Mouse (Mus musculus): ENCODE results near the gene Slc25a17.

Gene Slc25a17

GRCm38 (mm10) chr15:81301193-81302070 lies 59.2 kb downstream of the Slc25a17 start:
- no peak for DNase-seq (ENCODE audit: low spot score in 2 of 2)

- DNase-seq (ENCODE audit: low spot score in 2 of 2): no peak
Observed at GRCm38 (mm10) chr15:81300520-81301069, 60.0 kb downstream of the Slc25a17 start.

GRCm38 (mm10) chr15:81299549-81299948 lies 61.1 kb downstream of the Slc25a17 start:
- DNase-seq (ENCODE audit: low spot score in 2 of 2): no peak

- DNase-seq (ENCODE audit: low spot score in 2 of 2): no peak
Observed at GRCm38 (mm10) chr15:81298213-81298612, 62.4 kb downstream of the Slc25a17 start.

- DNase-seq (ENCODE audit: low spot score in 2 of 2): no peak
Observed at GRCm38 (mm10) chr15:81297543-81297942, 63.1 kb downstream of the Slc25a17 start.

- no peak for DNase-seq (ENCODE audit: low spot score in 2 of 2)
Observed at GRCm38 (mm10) chr15:81294897-81295296, 65.7 kb downstream of the Slc25a17 start.

GRCm38 (mm10) chr15:81294386-81294785 lies 66.2 kb downstream of the Slc25a17 start:
- no peak for DNase-seq (ENCODE audit: low spot score in 2 of 2)

- DNase-seq (ENCODE audit: low spot score in 2 of 2): no peak
Observed at GRCm38 (mm10) chr15:81290747-81291146, 69.9 kb downstream of the Slc25a17 start.

- DNase-seq (ENCODE audit: low spot score in 2 of 2): no peak
Observed at GRCm38 (mm10) chr15:81290230-81290629, 70.4 kb downstream of the Slc25a17 start.

GRCm38 (mm10) chr15:81284121-81284734 lies 76.4 kb downstream of the Slc25a17 start:
- DNase-seq (ENCODE audit: low spot score in 2 of 2): no peak

GRCm38 (mm10) chr15:81278699-81279098 lies 81.9 kb downstream of the Slc25a17 start:
- no peak for DNase-seq (ENCODE audit: low spot score in 2 of 2)

GRCm38 (mm10) chr15:81277928-81278327 lies 82.7 kb downstream of the Slc25a17 start:
- DNase-seq (ENCODE audit: low spot score in 2 of 2): no peak

GRCm38 (mm10) chr15:81273361-81273760 lies 87.3 kb downstream of the Slc25a17 start:
- no peak for DNase-seq (ENCODE audit: low spot score in 2 of 2)

- DNase-seq (ENCODE audit: low spot score in 2 of 2): peak; percentile 53 to 68
Observed at GRCm38 (mm10) chr15:81272305-81273053, 88.1 kb downstream of the Slc25a17 start.
